Mouse (Mus musculus) midbrain, embryonic 14.5 days (tissue): Measurements from ENCODE around the gene Ccdc162. TPM values are rescaled to one million over a fixed set of nuclear protein-coding genes. Genes with fewer than 3 reads are reported as not detected.

Experiments
- ATAC-seq: fragments of 200-750 bp; cut with Nextera tagmentation; 2 replicates; pipeline ENCODE4 v1.8.0; 2017; ENCODE audit warnings: moderate number of reproducible peaks, moderate library complexity; ENCODE audit not compliant: low FRiP score, low TSS enrichment
- DNase-seq: peaks from one replicate; pipeline ENCODE4 v3.0.0-alpha.2; 2015
- H3K27ac ChIP-seq: fragments of 300-500 bp; sonication (generic); replicated peaks from 2 replicates; pipeline ENCODE4 v1.5.1; 2014; ENCODE audit warnings: mild to moderate bottlenecking, low read depth, low read length, moderate library complexity
- H3K27me3 ChIP-seq: fragments of 300-500 bp; sonication (generic); 2 replicates; pipeline ENCODE4 v1.6.1; 2014; ENCODE audit warnings: low read length, control low read depth, mixed read lengths; ENCODE audit not compliant: control insufficient read depth, insufficient read depth
- H3K36me3 ChIP-seq: fragments of 300-500 bp; sonication (generic); 2 replicates; pipeline ENCODE4 v1.6.1; 2014; ENCODE audit warnings: low read length, control low read depth; ENCODE audit not compliant: control insufficient read depth, insufficient read depth
- H3K4me1 ChIP-seq: fragments of 300-500 bp; sonication (generic); 2 replicates; pipeline ENCODE4 v1.6.1; 2014; ENCODE audit warnings: mild to moderate bottlenecking, antibody characterized with exemption, low read length, control low read depth; ENCODE audit not compliant: control insufficient read depth, insufficient read depth
- H3K4me2 ChIP-seq: fragments of 300-500 bp; sonication (generic); 2 replicates; pipeline ENCODE4 v1.6.1; 2014; ENCODE audit warnings: mild to moderate bottlenecking, low read length, moderate library complexity
- H3K4me3 ChIP-seq: fragments of 300-500 bp; sonication (generic); replicated peaks from 2 replicates; pipeline ENCODE4 v1.5.1; 2014; ENCODE audit warnings: low read depth, low read length
- H3K9ac ChIP-seq: fragments of 300-500 bp; sonication (generic); replicated peaks from 2 replicates; pipeline ENCODE4 v1.6.1; 2014; ENCODE audit warnings: mild to moderate bottlenecking, low read length, moderate library complexity
- H3K9me3 ChIP-seq: fragments of 300-500 bp; sonication (generic); 2 replicates; pipeline ENCODE4 v1.6.1; 2016; ENCODE audit warnings: low read length, control low read depth, mixed read lengths; ENCODE audit not compliant: control insufficient read depth
- WGBS: fragments of 180-500 bp; shearing (Covaris S2); extraction: QIAGEN DNeasy Blood & Tissue Kit; methylation state at CpG from one replicate; pipeline ENCODE4 v1.1.7; 2014; 5-methylcytosine and 5-hydroxymethylcytosine counted together
- polyA plus RNA-seq: library from polyadenylated mRNA; unstranded; fragments of >200 nt; fragmentation: Nextera tagmentation; extraction: Ambion mirVana; gene quantifications from 2 replicates; pipeline ENCODE4 v1.2.1, GENCODE M21; 2014

Ccdc162 gene
- polyA plus RNA-seq, 1 experiment from 2014 or later = 0.26 TPM

- WGBS = 88% methylated on average over 4 of the region's 4 CpGs
- H3K9me3 ChIP-seq = no peaks in the 10 kb centered on the region
These were observed 144.2 kb downstream of the Ccdc162 start for GRCm38 (mm10) chr10:41572274-41572673.

GRCm38 (mm10) chr10:41571065-41571464 lies 145.4 kb downstream of the Ccdc162 start:
- Histone ChIP-seq H3K36me3 (no peaks in the 10 kb centered on the region), H3K27me3 (no peaks in the 10 kb centered on the region), H3K9ac (no peak overlapping the region), H3K9me3 (no peaks in the 10 kb centered on the region), H3K4me1 (no peaks in the 10 kb centered on the region), H3K4me3 (no peak overlapping the region), H3K4me2 (no peak overlapping the region), H3K27ac (no peak overlapping the region)
- ATAC-seq (no peak), DNase-seq (no peak)
- WGBS = 91% methylated on average over 4 of the region's 4 CpGs

More at GRCm38 (mm10) chr10:41572274-41572673, 144.2 kb downstream of the Ccdc162 start:
- Histone ChIP-seq H3K4me1 (no peaks in the 10 kb centered on the region), H3K27ac (no peak overlapping the region), H3K9ac (no peak overlapping the region), H3K4me3 (no peak overlapping the region), H3K36me3 (no peaks in the 10 kb centered on the region), H3K4me2 (no peak overlapping the region), H3K27me3 (no peaks in the 10 kb centered on the region)
- ATAC-seq = no peak
- no peak for DNase-seq

GRCm38 (mm10) chr10:41568306-41568705 lies 148.1 kb downstream of the Ccdc162 start:
- Histone ChIP-seq H3K27me3 (no peaks in the 10 kb centered on the region), H3K9ac (no peak overlapping the region), H3K4me1 (no peaks in the 10 kb centered on the region), H3K4me3 (no peak overlapping the region), H3K27ac (no peak overlapping the region), H3K4me2 (no peak overlapping the region), H3K36me3 (no peaks in the 10 kb centered on the region), H3K9me3 (no peaks in the 10 kb centered on the region)
- ATAC-seq = no peak
- 72% methylated on average over 3 of the region's 3 CpGs for WGBS
- DNase-seq = no peak

- H3K9me3 ChIP-seq = peaks cover 9% of the 10 kb centered on the region
- 43% methylated on average over 5 of the region's 5 CpGs for WGBS
- no peak overlapping the region for H3K27ac ChIP-seq
- H3K27me3 ChIP-seq = no peaks in the 10 kb centered on the region
- no peak overlapping the region for H3K4me3 ChIP-seq
- ATAC-seq = no peak
- H3K4me2 ChIP-seq = no peak overlapping the region
- H3K36me3 ChIP-seq = no peaks in the 10 kb centered on the region
- no peak overlapping the region for H3K9ac ChIP-seq
- H3K4me1 ChIP-seq = no peaks in the 10 kb centered on the region
- no peak for DNase-seq
These were observed 151.3 kb downstream of the Ccdc162 start for GRCm38 (mm10) chr10:41565141-41565540.

GRCm38 (mm10) chr10:41561701-41562395 lies 154.6 kb downstream of the Ccdc162 start:
- ATAC-seq (no peak), DNase-seq (no peak)
- H3K27me3 ChIP-seq = no peaks in the 10 kb centered on the region
- no peak overlapping the region for H3K4me2 ChIP-seq
- H3K9me3 ChIP-seq = peaks cover 17% of the 10 kb centered on the region
- H3K4me1 ChIP-seq = no peaks in the 10 kb centered on the region
- H3K36me3 ChIP-seq = no peaks in the 10 kb centered on the region
- no peak overlapping the region for H3K9ac ChIP-seq
- H3K27ac ChIP-seq = no peak overlapping the region
- WGBS = 95% methylated on average over 10 of the region's 10 CpGs
- H3K4me3 ChIP-seq = no peak overlapping the region

GRCm38 (mm10) chr10:41558401-41558800 lies 158.0 kb downstream of the Ccdc162 start:
- DNase-seq (no peak), ATAC-seq (no peak)
- Histone ChIP-seq H3K27ac (no peak overlapping the region), H3K4me2 (no peak overlapping the region), H3K4me3 (no peak overlapping the region), H3K27me3 (no peaks in the 10 kb centered on the region), H3K9me3 (peaks cover 17% of the 10 kb centered on the region), H3K36me3 (no peaks in the 10 kb centered on the region), H3K4me1 (no peaks in the 10 kb centered on the region), H3K9ac (no peak overlapping the region)
- WGBS = 100% methylated on average over 1 of the region's 1 CpGs

GRCm38 (mm10) chr10:41555081-41555480 lies 161.4 kb downstream of the Ccdc162 start:
- Histone ChIP-seq H3K27me3 (no peaks in the 10 kb centered on the region), H3K36me3 (no peaks in the 10 kb centered on the region), H3K4me2 (no peak overlapping the region), H3K4me3 (no peak overlapping the region), H3K9ac (no peak overlapping the region), H3K4me1 (no peaks in the 10 kb centered on the region), H3K27ac (no peak overlapping the region), H3K9me3 (0 out of 2 replicates have a peak, but pooled peaks cover 7% of the 10 kb centered on the region)
- DNase-seq (no peak), ATAC-seq (no peak)
- WGBS = 88% methylated on average over 3 of the region's 3 CpGs

- Histone ChIP-seq H3K27ac (no peak overlapping the region), H3K4me2 (no peak overlapping the region), H3K9me3 (0 out of 2 replicates have a peak, but pooled peaks cover 5% of the 10 kb centered on the region), H3K9ac (no peak overlapping the region), H3K27me3 (no peaks in the 10 kb centered on the region), H3K4me1 (no peaks in the 10 kb centered on the region), H3K4me3 (no peak overlapping the region), H3K36me3 (no peaks in the 10 kb centered on the region)
- ATAC-seq = no peak
- DNase-seq = no peak
- WGBS = 81% methylated on average over 4 of the region's 4 CpGs
These were observed 162.7 kb downstream of the Ccdc162 start for GRCm38 (mm10) chr10:41553711-41554110.
